Mouse (Mus musculus): Measurements from ENCODE around the gene Fam219b.

- TF ChIP-seq POLR2A (IDR thresholded peaks at IDR 0.05; ENCODE audit: insufficient read length, low read depth): no peak
- TF ChIP-seq MYOD1 (IDR thresholded peaks at IDR 0.05; ENCODE audit: control insufficient read depth in 1 of 3, insufficient read length in 2 of 3, low read depth in 2 of 3): no peak
- no peak for TF ChIP-seq USF1 (IDR thresholded peaks at IDR 0.05; ENCODE audit: low read depth)
- no peak for TF ChIP-seq MAX (IDR thresholded peaks at IDR 0.05; ENCODE audit: low read depth)
- no peak for TF ChIP-seq POLR2AphosphoS2 (IDR thresholded peaks at IDR 0.05; ENCODE audit: insufficient read length, low read depth)
- TF ChIP-seq TCF3 (IDR thresholded peaks at IDR 0.05; ENCODE audit: insufficient read length, low read depth): no peak
- no peak for TF ChIP-seq TCF12 (IDR thresholded peaks at IDR 0.05; ENCODE audit: insufficient read depth, poor library complexity, severe bottlenecking)
- TF ChIP-seq SRF (IDR thresholded peaks at IDR 0.05; ENCODE audit: control insufficient read depth, insufficient read length, low read depth): no peak
- TF ChIP-seq E2F4 (IDR thresholded peaks at IDR 0.05; ENCODE audit: insufficient read depth): no peak
- no peak for TF ChIP-seq CEBPB (IDR thresholded peaks at IDR 0.05; ENCODE audit: insufficient read depth, poor library complexity, severe bottlenecking)
These were observed 40.1 kb upstream of the Fam219b start for GRCm38 (mm10) chr9:57497236-57497635.
